Mouse (Mus musculus): ENCODE data around the gene Kifc3. TPM values are rescaled to one million over a fixed set of nuclear protein-coding genes. Genes with fewer than 3 reads are reported as not detected.

The Kifc3 gene
- total RNA-seq, 2 experiments from 2014 or later: 0.51 to 0.96 TPM

DNA sequence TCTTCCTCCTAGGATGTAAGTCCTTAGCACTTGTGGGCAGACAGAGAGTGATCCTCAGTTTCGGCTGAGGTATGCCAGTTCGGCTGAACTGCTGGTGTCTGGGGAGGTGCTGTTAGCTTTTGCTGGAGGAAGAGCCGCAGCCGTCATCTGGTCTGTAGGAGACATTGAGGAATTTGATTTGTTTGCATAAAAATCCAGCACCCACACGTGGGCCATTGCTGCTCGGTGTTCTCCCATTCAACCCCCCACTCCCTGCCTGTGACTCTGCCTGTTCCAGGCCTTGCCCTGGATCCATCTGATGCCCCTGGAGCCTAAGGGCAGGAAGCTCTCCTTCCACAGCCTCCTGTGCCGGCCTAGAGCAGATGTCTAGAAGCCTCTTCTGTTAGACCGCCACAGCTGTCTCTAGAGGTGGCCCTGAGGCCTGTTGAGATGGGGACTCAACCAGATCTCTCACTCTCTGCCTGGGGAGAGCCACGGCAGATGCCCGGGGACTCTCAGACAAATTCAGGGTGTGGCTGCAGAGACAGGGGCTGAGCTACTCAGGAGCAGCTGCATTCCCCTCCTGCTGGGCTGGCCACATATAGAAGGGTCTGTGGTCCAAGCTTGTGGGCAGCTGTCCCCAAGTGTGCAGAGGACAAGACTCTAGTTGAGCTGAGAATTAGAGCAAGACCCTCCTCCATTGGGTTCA lies 117.7 kb downstream of the Kifc3 start:
- no peak for ATAC-seq (replicated peaks; ENCODE audit: low FRiP score, poor library complexity, severe bottlenecking)

GRCm38 (mm10) chr8:95084261-95084660 lies 118.4 kb downstream of the Kifc3 start:
- ATAC-seq (replicated peaks; ENCODE audit: low FRiP score, poor library complexity, severe bottlenecking): no peak

- ATAC-seq (replicated peaks; ENCODE audit: low FRiP score, poor library complexity, severe bottlenecking): peak; percentile 14
Observed at GRCm38 (mm10) chr8:95081650-95082049, 121.0 kb downstream of the Kifc3 start.

DNA sequence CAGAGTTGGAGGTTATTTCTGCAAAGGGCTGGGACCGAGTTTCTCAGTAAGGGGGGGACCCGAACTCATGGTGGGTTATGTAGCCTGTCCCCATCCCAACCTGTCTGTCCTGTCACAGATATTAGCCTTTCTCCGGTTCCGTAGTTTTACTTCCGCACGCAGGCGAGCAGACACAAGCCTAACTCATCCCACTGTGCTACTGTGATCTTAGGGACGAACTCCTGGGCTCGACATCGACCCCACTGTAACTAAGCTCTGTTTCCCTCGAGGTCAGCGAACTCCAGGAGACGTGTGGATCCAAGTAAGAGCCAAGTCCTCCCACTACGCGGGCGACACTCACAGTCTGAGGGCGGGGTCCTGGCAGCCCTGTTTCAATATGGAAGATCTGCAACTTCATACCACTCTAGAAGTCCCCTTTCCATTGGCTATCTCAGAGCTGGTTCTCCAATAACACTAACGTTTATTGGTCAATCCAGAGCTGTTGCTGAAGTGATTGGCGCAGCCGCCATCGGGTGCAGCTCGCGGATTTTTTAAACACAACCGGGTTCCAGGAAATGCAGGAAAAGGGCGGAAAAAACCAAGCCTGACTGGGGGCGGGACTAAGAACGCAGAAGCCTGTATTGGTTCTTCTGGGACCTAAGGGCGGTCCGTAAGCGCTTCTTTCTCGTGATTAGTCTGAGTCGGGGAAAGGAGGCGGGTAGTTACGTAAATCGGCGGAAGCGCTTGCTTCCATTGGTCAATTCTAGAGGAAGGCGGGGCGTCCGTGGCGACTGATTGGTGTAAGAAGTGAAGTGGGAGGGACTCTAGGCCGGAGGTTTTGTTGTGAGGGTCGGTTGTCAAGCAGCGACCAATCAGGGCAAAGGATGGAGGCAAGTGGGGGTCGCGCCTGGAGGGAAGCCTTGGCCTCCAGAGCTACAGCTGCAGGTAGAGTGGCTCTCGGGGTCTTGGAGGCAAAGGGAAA lies 122.0 kb downstream of the Kifc3 start, which contains the start of gene Katnb1:
TSS of gene Katnb1 (plus strand) at position 806 of the 961 bp plus-strand sequence.
- peak; percentile 87 for ATAC-seq (replicated peaks; ENCODE audit: low FRiP score, poor library complexity, severe bottlenecking)

- ATAC-seq (replicated peaks; ENCODE audit: low FRiP score, poor library complexity, severe bottlenecking): no peak
Observed at GRCm38 (mm10) chr8:95079305-95079704, 123.3 kb downstream of the Kifc3 start.

DNA sequence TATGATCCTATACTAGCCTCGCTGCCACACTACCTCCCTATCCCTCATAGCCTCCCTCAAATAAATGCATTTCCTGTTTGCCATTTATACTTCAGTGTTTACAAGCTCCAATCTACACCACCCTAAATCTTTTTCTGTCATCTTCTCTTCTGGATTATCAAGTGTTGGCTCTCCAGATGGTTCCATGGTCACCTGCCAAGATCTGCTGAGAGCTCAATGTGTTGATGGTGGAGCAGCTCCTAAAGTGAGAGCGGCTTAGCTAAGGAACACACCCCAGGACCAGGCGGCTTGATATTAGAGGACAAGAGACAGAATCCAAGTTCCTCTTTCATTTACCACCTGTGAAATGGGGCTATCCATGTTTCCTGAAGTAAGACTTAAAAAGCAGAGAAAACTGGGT lies 124.6 kb downstream of the Kifc3 start:
- no peak for ATAC-seq (replicated peaks; ENCODE audit: low FRiP score, poor library complexity, severe bottlenecking)

DNA sequence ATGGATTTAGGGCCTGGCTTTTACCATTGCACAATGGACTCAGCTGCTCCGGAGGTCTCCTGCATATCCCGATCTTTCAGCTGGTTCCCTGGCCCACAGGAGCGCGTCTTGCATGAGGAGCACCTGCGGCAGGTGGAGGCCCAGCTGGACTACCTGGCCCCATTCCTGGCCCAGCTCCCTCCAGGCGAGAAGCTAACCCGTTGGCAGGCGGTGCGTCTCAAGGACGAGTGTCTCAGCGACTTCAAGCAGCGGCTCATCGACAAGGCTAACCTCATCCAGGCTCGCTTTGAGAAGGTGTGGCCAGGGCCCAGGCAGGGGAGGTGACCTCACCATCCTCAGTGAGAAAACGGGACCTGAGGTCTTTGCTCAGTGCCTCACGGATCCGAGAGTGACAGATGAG lies 126.5 kb downstream of the Kifc3 start:
- ATAC-seq (replicated peaks; ENCODE audit: low FRiP score, poor library complexity, severe bottlenecking): no peak

DNA sequence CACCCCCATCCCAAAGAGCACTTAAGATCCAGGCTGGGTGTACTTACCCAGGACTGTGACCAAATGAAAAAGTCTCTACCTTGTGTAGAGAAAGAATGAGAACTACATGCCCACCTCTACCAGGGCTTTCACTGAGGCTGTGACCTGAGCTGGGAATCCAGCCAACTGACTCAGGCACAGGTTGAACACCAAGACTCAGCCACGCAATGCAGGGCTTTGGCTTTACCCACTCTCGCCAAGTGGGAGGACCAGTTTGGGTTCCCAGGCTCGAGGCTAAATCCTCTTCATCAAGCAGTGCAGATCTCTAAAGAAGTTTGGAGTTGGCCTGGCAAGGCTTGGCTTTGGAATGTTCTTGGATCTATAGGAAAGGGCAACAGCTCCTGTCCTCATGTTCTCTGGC lies 127.1 kb downstream of the Kifc3 start:
- no peak for ATAC-seq (replicated peaks; ENCODE audit: low FRiP score, poor library complexity, severe bottlenecking)

DNA sequence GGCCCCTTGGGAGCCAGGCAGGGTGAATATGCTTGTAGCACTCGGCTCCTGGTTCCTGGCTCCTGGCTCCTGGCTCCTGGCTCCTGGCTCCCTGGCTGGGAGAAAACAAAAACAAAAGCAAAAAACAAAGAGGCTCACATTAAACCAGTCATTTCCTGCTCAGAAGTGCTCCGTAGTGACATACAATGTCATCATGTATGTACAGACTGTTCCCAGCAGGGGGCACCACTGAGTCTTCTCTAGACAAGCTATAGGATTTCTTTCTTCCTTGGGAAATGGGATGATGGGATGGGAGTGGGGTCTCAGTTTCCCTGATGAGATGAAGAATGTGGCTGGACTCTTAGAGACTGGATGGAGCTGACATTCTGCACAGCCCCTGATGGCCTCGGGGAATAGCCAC lies 135.0 kb downstream of the Kifc3 start:
- peak; percentile 77 for ATAC-seq (replicated peaks; ENCODE audit: low FRiP score, poor library complexity, severe bottlenecking)

DNA sequence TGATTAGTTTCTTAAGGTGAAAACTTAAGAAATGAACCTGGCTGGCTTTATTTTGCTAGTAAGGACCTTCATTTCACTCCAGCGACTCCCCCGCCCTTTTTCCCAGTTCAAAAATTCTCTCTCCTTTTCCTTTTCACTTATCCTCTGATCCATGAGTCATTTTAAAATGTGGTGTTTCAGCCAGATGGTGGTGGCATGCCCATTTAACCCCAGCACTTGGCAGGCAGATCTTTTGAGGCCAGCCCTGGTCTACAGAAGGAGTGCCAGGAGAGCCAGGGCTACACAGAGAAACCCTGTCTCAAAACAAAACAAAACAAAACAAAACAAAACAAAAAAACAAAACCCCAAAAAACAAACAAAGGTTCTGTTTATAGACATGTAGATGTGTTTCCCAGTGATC lies 138.1 kb downstream of the Kifc3 start:
- ATAC-seq (replicated peaks; ENCODE audit: low FRiP score, poor library complexity, severe bottlenecking): no peak

- ATAC-seq (replicated peaks; ENCODE audit: low FRiP score, poor library complexity, severe bottlenecking): no peak
Observed at GRCm38 (mm10) chr8:95059812-95060533, 142.6 kb downstream of the Kifc3 start.

DNA sequence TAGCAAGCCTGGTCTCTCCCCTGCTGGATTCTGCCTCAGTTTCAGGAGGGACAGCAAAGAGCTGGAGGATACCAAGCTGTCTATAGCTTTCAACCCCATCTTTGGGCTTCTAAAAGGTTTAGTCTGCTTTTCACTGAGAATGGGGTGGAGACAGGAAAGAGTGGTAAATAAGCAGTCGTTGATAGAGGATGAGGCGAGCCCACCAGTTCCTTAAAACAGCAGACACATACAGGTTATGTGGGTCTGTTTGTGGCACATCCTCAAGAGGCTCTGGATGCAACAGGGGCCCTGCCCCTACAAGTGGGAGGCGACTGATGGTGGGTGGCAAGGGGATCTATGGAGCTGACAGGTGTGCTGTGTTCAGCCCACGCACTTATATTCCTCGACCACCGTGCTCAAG lies 144.0 kb downstream of the Kifc3 start:
- no peak for ATAC-seq (replicated peaks; ENCODE audit: low FRiP score, poor library complexity, severe bottlenecking)

GRCm38 (mm10) chr8:95056414-95056813 lies 146.2 kb downstream of the Kifc3 start:
- ATAC-seq (replicated peaks; ENCODE audit: low FRiP score, poor library complexity, severe bottlenecking): no peak

DNA sequence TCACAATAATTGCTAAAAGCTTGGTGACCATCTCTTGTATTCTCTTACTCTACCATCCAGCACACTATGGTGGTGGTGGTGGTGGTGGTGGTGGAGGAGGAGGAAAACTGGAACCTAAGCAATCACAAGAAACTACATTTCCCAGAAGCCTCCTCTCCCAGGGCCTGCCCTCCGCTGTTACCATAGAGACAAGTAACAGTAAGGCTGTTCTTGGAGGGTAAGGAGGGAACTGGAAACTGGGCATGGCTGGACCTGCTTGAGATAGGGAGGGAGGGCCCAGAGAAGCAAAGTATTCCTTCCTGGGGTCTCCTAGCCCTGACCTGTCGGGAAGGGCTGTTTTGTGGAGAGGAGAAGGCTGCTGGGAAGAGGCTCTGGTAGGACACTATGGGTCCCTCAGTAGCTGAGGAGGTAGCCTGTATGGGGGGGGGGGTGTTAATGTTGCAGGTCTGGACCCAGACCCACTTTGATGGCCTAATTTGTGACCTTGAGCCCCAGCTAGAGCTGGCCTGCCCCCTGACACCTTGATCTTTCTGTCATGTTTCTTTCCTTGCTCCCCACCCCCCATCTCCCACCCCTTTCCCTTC lies 147.6 kb downstream of the Kifc3 start, which contains the start of gene Drc7:
TSS of gene Drc7 (plus strand) at position 177 of the 584 bp plus-strand sequence.
- ATAC-seq (replicated peaks; ENCODE audit: low FRiP score, poor library complexity, severe bottlenecking): no peak

- no peak for ATAC-seq (replicated peaks; ENCODE audit: low FRiP score, poor library complexity, severe bottlenecking)
Observed at GRCm38 (mm10) chr8:95054438-95054837, 148.2 kb downstream of the Kifc3 start.

Other genes starting within 250 kb of the Kifc3 start
- 28.2 and 32.1 TPM in 2 replicates for gene Adgrg1, start 228.1 kb downstream of the Kifc3 start, total RNA-seq (2015; ENCODE audit: low replicate concordance)
- 7.1 and 7.5 TPM in 2 replicates for gene Adgrg1, start 228.1 kb downstream of the Kifc3 start, total RNA-seq (2017; ENCODE audit: low replicate concordance)
- 24.2 and 30.9 TPM in 2 replicates for gene Adgrg3, start 185.1 kb downstream of the Kifc3 start, total RNA-seq (2015; ENCODE audit: low replicate concordance)
- 20.9 and 34.9 TPM in 2 replicates for gene Adgrg3, start 185.1 kb downstream of the Kifc3 start, total RNA-seq (2017; ENCODE audit: low replicate concordance)
- gene Drc7, start 147.7 kb downstream of the Kifc3 start, total RNA-seq (2015; ENCODE audit: low replicate concordance): not detected in 2 replicates
- gene Drc7, start 147.7 kb downstream of the Kifc3 start, total RNA-seq (2017; ENCODE audit: low replicate concordance): 1.3 TPM in 1 of 2 replicates, not detected in the other
- gene Katnb1, start 121.6 kb downstream of the Kifc3 start, total RNA-seq (2015; ENCODE audit: low replicate concordance): 1.7 and 1.9 TPM in 2 replicates
- gene Katnb1, start 121.6 kb downstream of the Kifc3 start, total RNA-seq (2017; ENCODE audit: low replicate concordance): 9.1 and 12.3 TPM in 2 replicates
- gene Cngb1, start 103.8 kb upstream of the Kifc3 start, total RNA-seq (2015; ENCODE audit: low replicate concordance): not detected in 2 replicates
- gene Cngb1, start 103.8 kb upstream of the Kifc3 start, total RNA-seq (2017; ENCODE audit: low replicate concordance): not detected in 2 replicates
- gene Tepp, start 107.8 kb upstream of the Kifc3 start, total RNA-seq (2015; ENCODE audit: low replicate concordance): not detected in 2 replicates
- gene Tepp, start 107.8 kb upstream of the Kifc3 start, total RNA-seq (2017; ENCODE audit: low replicate concordance): not detected in 2 replicates
- gene Zfp319, start 129.1 kb upstream of the Kifc3 start, total RNA-seq (2015; ENCODE audit: low replicate concordance): 2.5 and 3.3 TPM in 2 replicates
- 0.14 and 0.17 TPM in 2 replicates for gene Zfp319, start 129.1 kb upstream of the Kifc3 start, total RNA-seq (2017; ENCODE audit: low replicate concordance)
- 7.9 and 8.1 TPM in 2 replicates for gene Usb1, start 129.5 kb upstream of the Kifc3 start, total RNA-seq (2015; ENCODE audit: low replicate concordance)
- gene Usb1, start 129.5 kb upstream of the Kifc3 start, total RNA-seq (2017; ENCODE audit: low replicate concordance): 6.1 and 8.0 TPM in 2 replicates
- not detected in 2 replicates for gene Mmp15, start 149.5 kb upstream of the Kifc3 start, total RNA-seq (2015; ENCODE audit: low replicate concordance)
- not detected in 2 replicates for gene Mmp15, start 149.5 kb upstream of the Kifc3 start, total RNA-seq (2017; ENCODE audit: low replicate concordance)
- 16.7 and 24.6 TPM in 2 replicates for gene Cfap20, start 232.1 kb upstream of the Kifc3 start, total RNA-seq (2015; ENCODE audit: low replicate concordance)
- 3.2 and 11.2 TPM in 2 replicates for gene Cfap20, start 232.1 kb upstream of the Kifc3 start, total RNA-seq (2017; ENCODE audit: low replicate concordance)